Mouse (Mus musculus) liver, adult 10 weeks (tissue): ENCODE measurements around the gene Rbm17. TPM values are rescaled to one million over a fixed set of nuclear protein-coding genes. Genes with fewer than 3 reads are reported as not detected.

Experiments
- polyA plus RNA-seq: library from polyadenylated mRNA; stranded (reverse); fragments of 350-450 nt; fragmentation: Illumina TruSeq; extraction: RNeasy Lipid Tissue Mini Kit (QIAGEN cat#74804); gene quantifications from one replicate; pipeline ENCODE4 v1.2.3, GENCODE M21; 2014; ENCODE audit warnings: low read depth, low replicate concordance

The Rbm17 gene
- 118 TPM for polyA plus RNA-seq

GRCm38 (mm10) chr2:11604053-11604452, at the start of gene Rbm17:
Rbm17 (minus strand) TSS chr2:11604153.

DNA sequence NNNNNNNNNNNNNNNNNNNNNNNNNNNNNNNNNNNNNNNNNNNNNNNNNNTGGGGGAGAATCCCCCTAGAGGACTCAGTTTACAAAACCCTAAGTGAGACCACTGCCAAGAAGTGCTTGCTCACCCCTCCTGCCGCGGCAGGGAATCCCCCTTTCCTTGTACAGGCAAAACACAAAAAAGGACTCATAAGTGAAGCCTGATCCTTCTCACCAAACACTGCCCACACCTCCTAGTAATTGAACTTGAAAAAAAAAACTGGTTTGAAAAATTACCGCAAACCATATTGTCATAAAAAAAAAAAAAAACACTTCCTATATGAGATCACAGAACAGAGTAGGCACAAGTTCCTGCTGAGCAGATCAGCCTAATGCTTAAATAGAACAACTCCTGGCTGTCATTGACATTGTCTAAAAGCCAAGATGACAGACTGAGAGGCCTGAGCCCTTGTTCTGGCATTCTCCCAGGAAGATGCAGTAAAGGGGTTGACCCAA, 38.5 kb upstream of the Rbm17 start, which contains the start of gene Il2ra:
TSS of gene Il2ra (plus strand) at position 357 of the 491 bp plus-strand sequence.

DNA sequence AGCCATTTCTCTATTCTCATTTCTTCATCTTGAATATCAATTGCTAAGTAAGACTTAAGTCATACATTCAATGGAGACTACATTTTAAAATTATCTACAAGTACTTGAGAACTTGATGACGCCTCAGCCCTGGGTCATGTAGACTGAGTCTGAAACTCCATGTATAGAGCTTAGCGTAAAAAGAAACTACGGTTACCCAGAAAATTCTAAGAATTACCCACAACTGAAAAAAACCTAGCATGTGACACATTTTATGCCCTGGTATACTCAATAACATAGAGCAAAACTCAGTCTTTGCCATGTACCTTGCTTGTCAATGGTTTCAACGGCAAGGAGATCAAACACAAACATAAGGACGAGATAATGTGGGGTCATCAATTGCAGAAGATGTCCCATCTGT, 21.9 kb upstream of the Rbm17 start, which contains the start of gene Gm17490:
TSS of gene Gm17490 (minus strand) at position 375 of the 400 bp plus-strand sequence.

GRCm38 (mm10) chr2:11553471-11554400, 50.2 kb downstream of the Rbm17 start, which contains the start of gene Pfkfb3:
Pfkfb3 (minus strand) TSS chr2:11554077.

Other genes starting within 250 kb of the Rbm17 start
- gene Pfkfb3, start 50.1 kb downstream of the Rbm17 start, polyA plus RNA-seq = 2.0 TPM
- not detected for gene Gm17490, start 22.1 kb upstream of the Rbm17 start, polyA plus RNA-seq
- 0.16 TPM for gene Il2ra, start 38.7 kb upstream of the Rbm17 start, polyA plus RNA-seq
- gene Il15ra, start 101.1 kb upstream of the Rbm17 start, polyA plus RNA-seq = 47.1 TPM
- 25.5 TPM for gene Fbh1, start 173.4 kb upstream of the Rbm17 start, polyA plus RNA-seq
- gene Ankrd16, start 173.7 kb upstream of the Rbm17 start, polyA plus RNA-seq = 10.7 TPM